Mouse (Mus musculus): ENCODE data around the gene Btbd6. TPM values are rescaled to one million over a fixed set of nuclear protein-coding genes. Genes with fewer than 3 reads are reported as not detected.

Gene Btbd6
- polyA plus RNA-seq, 1 experiment from 2014 or later = 31.5 TPM

DNA sequence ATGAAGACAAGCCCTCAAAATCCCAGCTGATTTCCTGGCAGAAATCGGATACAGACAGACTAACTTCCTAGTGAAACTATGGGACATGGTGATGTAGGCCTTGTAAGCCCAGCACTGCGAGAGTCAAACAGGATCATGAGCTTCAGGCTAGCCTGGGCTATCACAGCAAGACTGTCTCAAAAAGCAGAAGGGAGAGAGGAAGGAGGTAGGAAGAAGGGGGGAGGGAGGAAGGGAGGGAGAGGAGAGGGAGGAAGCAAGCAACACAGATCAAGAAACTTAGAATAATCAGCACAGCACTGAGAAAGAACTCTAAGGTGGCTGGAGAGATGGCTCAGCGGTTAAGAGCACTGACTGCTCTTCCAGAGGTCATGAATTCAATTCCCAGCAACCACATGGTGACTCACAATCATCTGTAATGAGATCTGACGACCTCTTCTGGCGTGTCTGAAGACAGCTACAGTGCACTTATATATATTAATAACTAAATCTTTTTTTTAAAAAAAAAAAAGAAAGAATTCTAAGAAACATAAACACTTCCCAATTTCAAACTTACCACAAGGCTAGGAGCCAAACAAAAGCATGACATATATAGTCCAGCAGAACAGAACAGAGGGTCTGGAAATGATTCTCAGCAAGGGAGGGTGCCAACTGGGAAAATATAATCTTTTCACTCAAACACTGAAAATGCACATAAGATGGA lies 14.6 kb downstream of the Btbd6 start:
- Histone ChIP-seq H3K4me1 (peaks cover 5% of the 10 kb centered on the region; the same call in 1 of the 2 replicates), H3K9ac (no peak overlapping the region), H3K27me3 (no peaks in the 10 kb centered on the region), H3K4me3 (replicated peaks) (no peak overlapping the region), H3K9me3 (replicated peaks) (no peaks in the 10 kb centered on the region), H3K27ac (replicated peaks) (peak overlapping the region; percentile 55; the same call in 1 of the 2 replicates), H3K4me2 (replicated peaks) (no peak overlapping the region), H3K36me3 (peaks cover 46% of the 10 kb centered on the region)
- no peak for ATAC-seq (ENCODE audit: insufficient number of reproducible peaks, low FRiP score, low TSS enrichment, low read depth)
- WGBS = 68% methylated on average over 5 of the region's 5 CpGs

DNA sequence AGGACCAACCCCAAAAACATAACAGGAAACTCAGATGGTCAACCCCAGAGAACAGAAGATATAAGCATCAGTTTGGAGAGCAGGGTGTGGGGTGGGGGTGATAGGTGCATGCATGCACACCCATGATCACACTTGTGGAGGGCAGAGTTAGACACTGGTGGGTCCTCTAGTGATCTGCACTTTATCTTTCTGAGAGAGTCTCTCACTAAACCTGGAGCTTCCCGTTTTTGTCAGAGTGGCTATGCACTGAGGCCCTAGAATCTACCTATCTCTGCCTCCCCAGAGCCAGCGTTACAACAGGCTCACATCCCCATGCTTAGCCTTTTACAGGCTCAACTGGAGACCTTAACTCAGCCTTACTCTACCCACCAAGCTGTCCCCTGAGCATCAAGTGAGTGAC lies 15.2 kb downstream of the Btbd6 start:
- Histone ChIP-seq H3K27me3 (no peaks in the 10 kb centered on the region), H3K4me2 (replicated peaks) (no peak overlapping the region), H3K4me1 (peaks cover 5% of the 10 kb centered on the region; the same call in 1 of the 2 replicates), H3K9ac (no peak overlapping the region), H3K27ac (replicated peaks) (peak overlapping the region; percentile 55; the same call in 1 of the 2 replicates), H3K9me3 (replicated peaks) (no peaks in the 10 kb centered on the region), H3K4me3 (replicated peaks) (no peak overlapping the region), H3K36me3 (peaks cover 42% of the 10 kb centered on the region)
- 85% methylated on average over 2 of the region's 2 CpGs for WGBS
- ATAC-seq (ENCODE audit: insufficient number of reproducible peaks, low FRiP score, low TSS enrichment, low read depth) = no peak

DNA sequence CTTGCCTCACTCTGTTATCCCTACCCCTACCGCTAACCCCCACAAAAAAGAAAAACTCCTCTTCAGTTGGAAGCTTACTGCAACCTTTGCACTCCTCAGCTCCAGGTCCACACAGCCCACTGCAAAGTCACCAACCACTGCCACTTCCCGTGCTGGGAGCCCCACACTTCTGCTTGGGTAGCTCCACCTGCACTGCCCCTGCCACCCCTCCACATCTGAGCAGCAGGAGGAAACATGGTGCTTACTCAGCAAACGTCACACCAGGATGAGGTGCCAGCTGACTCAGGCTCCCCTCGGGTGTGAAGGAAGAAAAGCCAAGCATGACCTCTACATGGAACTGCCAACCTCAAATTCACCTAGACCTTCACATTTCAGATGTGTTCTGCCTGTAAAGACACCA lies 17.9 kb downstream of the Btbd6 start:
- H3K9ac ChIP-seq = no peak overlapping the region
- peaks cover 27% of the 10 kb centered on the region; the same call in 1 of the 2 replicates for H3K36me3 ChIP-seq
- H3K4me1 ChIP-seq = peaks cover 23% of the 10 kb centered on the region
- H3K4me2 ChIP-seq (replicated peaks) = no peak overlapping the region
- H3K9me3 ChIP-seq (replicated peaks) = no peaks in the 10 kb centered on the region
- WGBS = 76% methylated on average over 4 of the region's 4 CpGs
- no peaks in the 10 kb centered on the region for H3K27me3 ChIP-seq
- no peak overlapping the region for H3K27ac ChIP-seq (replicated peaks)
- ATAC-seq (ENCODE audit: insufficient number of reproducible peaks, low FRiP score, low TSS enrichment, low read depth) = no peak
- no peak overlapping the region for H3K4me3 ChIP-seq (replicated peaks)

DNA sequence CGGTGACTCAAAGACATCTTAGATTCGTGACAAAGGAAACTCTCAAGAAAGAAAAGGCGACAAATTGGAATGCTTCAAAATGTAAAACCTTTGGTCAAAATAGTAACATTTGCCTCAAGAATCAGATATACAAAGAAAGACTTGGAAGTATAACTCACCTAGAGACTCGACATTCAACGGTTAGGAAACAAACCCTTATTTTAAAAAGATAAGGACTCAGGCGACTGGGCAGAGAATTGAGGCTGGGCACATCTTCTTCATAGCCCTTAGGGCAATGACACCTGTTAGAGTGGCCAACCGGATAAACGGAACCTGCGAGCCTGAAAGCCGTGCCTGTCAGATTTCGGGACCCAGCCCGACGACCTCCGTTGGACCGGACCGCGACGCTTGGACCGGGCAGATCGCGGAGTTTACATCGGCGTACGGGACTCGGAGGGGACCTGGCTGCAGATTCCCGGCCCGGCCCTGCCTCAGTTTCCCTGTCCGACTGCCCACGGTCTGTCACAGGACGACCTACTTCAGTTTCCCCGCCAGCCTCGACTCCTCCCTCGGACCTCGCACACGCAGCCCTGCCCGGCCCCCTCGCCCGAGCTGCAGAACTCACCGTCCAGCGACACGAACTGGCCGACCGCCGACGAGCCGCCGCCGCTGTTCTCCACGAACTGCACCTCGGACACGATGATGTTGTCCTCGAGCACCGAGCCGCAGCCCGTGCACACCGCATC lies 23.4 kb downstream of the Btbd6 start:
- Histone ChIP-seq H3K27me3 (no peaks in the 10 kb centered on the region), H3K36me3 (0 out of 2 replicates have a peak, but pooled peaks cover 13% of the 10 kb centered on the region), H3K4me3 (replicated peaks) (peak overlapping the region; percentile 96), H3K27ac (replicated peaks) (peak overlapping the region; percentile 96), H3K9me3 (replicated peaks) (no peaks in the 10 kb centered on the region), H3K9ac (peak overlapping the region; percentile 96), H3K4me1 (peaks cover 28% of the 10 kb centered on the region), H3K4me2 (replicated peaks) (peak overlapping the region; percentile 76)
- ATAC-seq (ENCODE audit: insufficient number of reproducible peaks, low FRiP score, low TSS enrichment, low read depth) = peak; percentile 0; the same call in 1 of the 2 replicates
- under 1% methylated on average over 56 of the region's 56 CpGs for WGBS

DNA sequence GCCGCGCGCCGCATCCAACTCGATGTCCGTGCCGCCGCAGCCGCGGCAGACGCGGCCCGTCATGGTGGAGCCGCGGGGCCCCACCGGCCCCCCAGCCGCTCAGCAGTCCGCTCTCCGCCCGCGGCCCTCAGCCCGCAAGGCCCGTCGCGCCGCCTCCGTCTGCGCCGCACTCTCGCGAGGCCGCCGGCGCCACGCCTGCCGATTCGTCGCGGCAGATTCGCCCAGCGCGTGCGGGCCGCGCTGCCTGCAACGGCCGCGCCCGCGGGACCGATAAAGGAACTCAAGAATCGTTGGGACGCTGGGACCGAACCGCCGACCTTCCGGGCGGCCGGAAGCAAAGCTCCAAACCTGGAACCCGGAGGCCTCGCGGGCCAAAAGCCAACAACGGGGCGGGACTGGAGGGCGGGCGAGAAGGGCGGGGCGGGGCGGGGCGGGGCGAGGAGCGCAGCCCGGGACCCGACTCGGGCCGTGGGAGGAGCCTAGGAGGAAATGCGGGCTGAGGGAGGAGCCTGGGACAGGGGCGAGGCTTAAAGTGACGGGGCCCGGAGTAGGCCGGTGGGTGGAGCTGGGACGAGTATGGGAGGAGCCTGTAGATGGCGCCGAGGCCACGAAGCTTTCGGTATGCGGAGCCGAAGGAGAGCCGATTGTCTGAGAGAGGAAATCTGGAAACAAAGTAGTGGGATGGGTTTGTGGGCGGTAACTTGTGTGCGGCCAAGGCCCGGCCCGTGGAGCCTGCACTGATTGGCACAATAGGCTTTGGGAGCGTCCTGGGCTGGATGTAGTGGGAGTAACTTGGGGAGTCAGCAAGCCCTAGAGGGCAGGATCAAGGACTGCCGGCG lies 24.2 kb downstream of the Btbd6 start, which contains the start of gene Brf1:
TSS of gene Brf1 (minus strand) at position 411 of the 839 bp plus-strand sequence.
- peak; percentile 98 for ATAC-seq (ENCODE audit: insufficient number of reproducible peaks, low FRiP score, low TSS enrichment, low read depth)
- Histone ChIP-seq H3K27me3 (no peaks in the 10 kb centered on the region), H3K4me3 (replicated peaks) (peak within 1 kb of the TSS; percentile 96), H3K27ac (replicated peaks) (peak within 1 kb of the TSS; percentile 96), H3K9me3 (replicated peaks) (no peaks in the 10 kb centered on the region), H3K4me1 (peaks cover 28% of the 10 kb centered on the region), H3K4me2 (replicated peaks) (peak within 1 kb of the TSS; percentile 76), H3K36me3 (0 out of 2 replicates have a peak, but pooled peaks cover 10% of the 10 kb centered on the region), H3K9ac (peak within 1 kb of the TSS; percentile 96)
- under 1% methylated on average over 96 of the region's 96 CpGs for WGBS

DNA sequence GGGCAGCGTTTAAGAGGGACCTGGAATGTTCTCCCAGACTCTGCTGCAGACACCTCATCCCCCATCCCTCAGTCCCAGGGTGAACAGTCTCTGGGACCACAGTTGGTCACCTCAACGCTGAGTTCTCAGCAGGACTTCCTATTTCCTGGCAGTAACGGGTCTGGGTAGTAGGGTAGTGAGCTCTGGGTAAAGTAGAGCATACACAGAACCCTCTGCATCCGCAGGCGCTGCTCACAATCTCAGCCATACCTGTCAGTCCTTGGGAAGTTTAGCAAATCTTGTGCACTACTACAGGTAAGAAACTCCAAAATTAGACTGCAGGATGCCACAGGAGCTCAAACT lies 24.8 kb downstream of the Btbd6 start:
- Histone ChIP-seq H3K9me3 (replicated peaks) (no peaks in the 10 kb centered on the region), H3K4me1 (peaks cover 28% of the 10 kb centered on the region), H3K4me2 (replicated peaks) (peak overlapping the region; percentile 76), H3K9ac (peak overlapping the region; percentile 49), H3K4me3 (replicated peaks) (peak overlapping the region; percentile 96), H3K36me3 (0 out of 2 replicates have a peak, but pooled peaks cover 5% of the 10 kb centered on the region), H3K27me3 (no peaks in the 10 kb centered on the region), H3K27ac (replicated peaks) (peak overlapping the region; percentile 96)
- ATAC-seq (ENCODE audit: insufficient number of reproducible peaks, low FRiP score, low TSS enrichment, low read depth) = no peak; the same call in 1 of the 2 replicates
- WGBS = 3% methylated on average over 5 of the region's 5 CpGs

DNA sequence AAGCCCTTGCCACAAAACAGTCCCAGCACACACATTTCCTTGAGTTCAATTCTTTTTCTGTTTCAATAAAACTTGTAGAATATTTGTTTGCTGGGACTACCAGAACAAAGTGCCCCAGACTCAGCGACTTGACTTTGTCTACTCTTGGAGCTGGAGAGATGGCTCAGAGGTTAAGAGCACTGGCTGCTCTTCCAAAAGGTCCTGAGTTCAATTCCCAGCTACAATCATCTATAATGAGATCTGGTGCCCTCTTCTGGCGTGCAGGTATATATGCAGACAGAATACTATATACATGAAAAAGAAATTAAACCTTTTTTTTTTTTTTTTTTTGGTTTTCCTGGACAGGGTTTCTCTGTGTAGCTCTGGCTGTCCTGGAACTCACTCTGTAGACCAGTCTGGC lies 26.4 kb downstream of the Btbd6 start:
- Histone ChIP-seq H3K27ac (replicated peaks) (no peak overlapping the region), H3K9ac (no peak overlapping the region), H3K36me3 (no peaks in the 10 kb centered on the region), H3K4me3 (replicated peaks) (no peak overlapping the region), H3K4me2 (replicated peaks) (no peak overlapping the region), H3K4me1 (peaks cover 22% of the 10 kb centered on the region), H3K9me3 (replicated peaks) (no peaks in the 10 kb centered on the region), H3K27me3 (no peaks in the 10 kb centered on the region)
- ATAC-seq (ENCODE audit: insufficient number of reproducible peaks, low FRiP score, low TSS enrichment, low read depth) = no peak
- WGBS = 37% methylated on average over 2 of the region's 2 CpGs

DNA sequence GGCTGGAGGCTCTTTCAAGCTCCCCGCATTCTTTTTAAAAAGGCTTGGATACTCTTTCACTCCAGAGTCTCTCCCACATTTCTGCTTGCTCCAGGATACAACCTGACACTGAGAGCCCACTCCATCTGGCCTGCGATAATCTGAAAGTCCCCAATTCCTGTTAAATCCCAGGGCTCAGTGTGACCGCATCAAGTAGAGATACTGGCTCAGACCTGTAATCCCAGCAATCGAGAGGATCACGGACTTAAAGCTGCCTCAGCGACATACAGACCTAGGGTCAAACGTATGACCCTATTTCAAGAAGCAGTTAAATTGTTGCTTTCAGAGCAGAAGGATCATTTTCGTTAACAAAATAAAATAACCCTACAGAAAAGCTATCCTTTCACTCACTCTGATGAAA lies 27.7 kb downstream of the Btbd6 start:
- peaks cover 11% of the 10 kb centered on the region for H3K4me1 ChIP-seq
- H3K9ac ChIP-seq = no peak overlapping the region
- no peaks in the 10 kb centered on the region for H3K36me3 ChIP-seq
- no peaks in the 10 kb centered on the region for H3K27me3 ChIP-seq
- H3K9me3 ChIP-seq (replicated peaks) = no peaks in the 10 kb centered on the region
- H3K4me3 ChIP-seq (replicated peaks) = no peak overlapping the region
- H3K27ac ChIP-seq (replicated peaks) = no peak overlapping the region
- H3K4me2 ChIP-seq (replicated peaks) = no peak overlapping the region
- no peak for ATAC-seq (ENCODE audit: insufficient number of reproducible peaks, low FRiP score, low TSS enrichment, low read depth)
- 58% methylated on average over 8 of the region's 8 CpGs for WGBS

DNA sequence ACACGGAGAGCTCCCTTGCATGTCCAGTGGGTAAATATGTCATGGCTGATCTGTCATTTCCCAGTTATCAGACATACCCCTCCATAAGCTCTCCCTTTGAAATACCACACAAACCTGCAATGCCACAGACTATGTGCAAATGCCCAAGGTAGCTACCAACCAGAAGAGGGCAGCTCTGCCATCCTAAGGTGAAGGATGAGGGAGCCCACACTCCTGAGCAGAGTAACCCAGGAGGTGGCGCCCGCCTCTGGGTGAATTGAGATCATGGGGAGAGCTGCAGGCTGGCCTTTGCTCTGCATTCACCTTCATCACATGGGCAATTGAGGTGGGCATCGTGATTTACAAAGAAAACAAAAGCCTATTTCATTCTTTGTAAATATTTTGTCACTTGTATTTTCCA lies 28.7 kb downstream of the Btbd6 start:
- Histone ChIP-seq H3K4me1 (peaks cover 7% of the 10 kb centered on the region), H3K27ac (replicated peaks) (no peak overlapping the region), H3K36me3 (no peaks in the 10 kb centered on the region), H3K9me3 (replicated peaks) (no peaks in the 10 kb centered on the region), H3K4me2 (replicated peaks) (no peak overlapping the region), H3K27me3 (no peaks in the 10 kb centered on the region), H3K9ac (no peak overlapping the region), H3K4me3 (replicated peaks) (no peak overlapping the region)
- WGBS = 28% methylated on average over 4 of the region's 4 CpGs
- no peak for ATAC-seq (ENCODE audit: insufficient number of reproducible peaks, low FRiP score, low TSS enrichment, low read depth)

DNA sequence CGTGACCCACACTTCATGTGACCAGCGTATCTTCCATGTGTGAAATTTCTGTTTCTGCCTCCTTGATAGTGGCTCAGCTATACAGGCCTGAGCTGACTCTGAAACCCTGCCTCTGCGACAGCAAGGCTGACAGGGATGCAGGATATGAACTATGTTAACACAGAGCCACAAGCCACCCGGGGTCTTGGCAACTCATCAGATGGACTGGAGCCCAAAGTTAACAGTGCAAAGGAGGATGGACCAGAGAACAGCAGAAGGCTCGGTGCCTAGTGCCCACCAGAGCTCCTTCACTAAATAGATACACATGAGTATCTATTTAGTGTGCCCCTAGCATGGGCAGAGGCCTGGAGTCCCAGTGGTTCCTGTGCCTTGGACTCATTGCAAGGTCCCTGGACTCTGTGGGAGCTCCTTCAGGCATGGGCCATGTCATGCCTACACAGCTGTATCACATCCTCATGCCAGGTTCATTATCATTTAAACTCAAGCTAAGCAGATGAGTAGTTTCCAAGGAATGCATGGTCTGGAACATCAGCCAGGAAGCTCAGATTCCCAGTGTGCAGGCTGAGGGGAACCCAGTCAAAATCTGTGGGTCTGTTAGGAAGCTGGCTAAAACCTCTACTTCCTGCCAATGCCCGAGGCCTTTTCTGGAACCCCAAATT lies 35.5 kb downstream of the Btbd6 start:
- Histone ChIP-seq H3K27ac (replicated peaks) (peak overlapping the region; percentile 93; the same call in 1 of the 2 replicates), H3K4me2 (replicated peaks) (no peak overlapping the region), H3K9ac (no peak overlapping the region), H3K36me3 (no peaks in the 10 kb centered on the region), H3K4me3 (replicated peaks) (no peak overlapping the region), H3K27me3 (no peaks in the 10 kb centered on the region), H3K9me3 (replicated peaks) (no peaks in the 10 kb centered on the region), H3K4me1 (peaks cover 40% of the 10 kb centered on the region)
- ATAC-seq (ENCODE audit: insufficient number of reproducible peaks, low FRiP score, low TSS enrichment, low read depth) = no peak
- whole genome bisulfite sequencing = 70% methylated on average over 6 of the region's 6 CpGs
